Mouse (Mus musculus): ENCODE data around the gene Smad6. TPM values are rescaled to one million over a fixed set of nuclear protein-coding genes. Genes with fewer than 3 reads are reported as not detected.
A peak's percentile ranks its signal among the peaks of the same experiment; 100 is the strongest.

The Smad6 gene
- total RNA-seq, 4 experiments from 2014 or later, result 7.6 to 11.1 (median 8.6) TPM

GRCm38 (mm10) chr9:64021319-64021850, 474 bp downstream of the Smad6 start:
- no peak for DNase-seq

- no peak for DNase-seq
These were observed 1.1 kb downstream of the Smad6 start for GRCm38 (mm10) chr9:64020606-64021318.

GRCm38 (mm10) chr9:64020171-64020605, 1.7 kb downstream of the Smad6 start:
- no peak for DNase-seq

GRCm38 (mm10) chr9:64019036-64019886, 2.6 kb downstream of the Smad6 start:
- no peak for DNase-seq

- peak; percentile 50 for DNase-seq
These were observed 3.7 kb downstream of the Smad6 start for GRCm38 (mm10) chr9:64017861-64018793.

GRCm38 (mm10) chr9:64016648-64017400, 5.0 kb downstream of the Smad6 start:
- DNase-seq, result no peak

- DNase-seq, result no peak
These were observed 5.8 kb downstream of the Smad6 start for GRCm38 (mm10) chr9:64016092-64016491.

- no peak for DNase-seq
These were observed 7.1 kb downstream of the Smad6 start for GRCm38 (mm10) chr9:64014801-64015200.

- no peak for DNase-seq
These were observed 10.5 kb downstream of the Smad6 start for GRCm38 (mm10) chr9:64011356-64011755.

- no peak for DNase-seq
These were observed 18.9 kb downstream of the Smad6 start for GRCm38 (mm10) chr9:64002981-64003380.

GRCm38 (mm10) chr9:64001081-64001480, 20.8 kb downstream of the Smad6 start:
- DNase-seq, result no peak

- DNase-seq, result no peak
These were observed 21.8 kb downstream of the Smad6 start for GRCm38 (mm10) chr9:64000085-64000484.

- no peak for DNase-seq
These were observed 22.7 kb downstream of the Smad6 start for GRCm38 (mm10) chr9:63999194-63999593.

- no peak for DNase-seq
These were observed 23.8 kb downstream of the Smad6 start for GRCm38 (mm10) chr9:63998026-63998425.

- DNase-seq, result no peak
These were observed 24.4 kb downstream of the Smad6 start for GRCm38 (mm10) chr9:63997439-63997838.

- DNase-seq, result no peak
These were observed 28.6 kb downstream of the Smad6 start for GRCm38 (mm10) chr9:63993256-63993655.

- DNase-seq, result no peak
These were observed 29.1 kb downstream of the Smad6 start for GRCm38 (mm10) chr9:63992761-63993160.

- DNase-seq, result no peak
These were observed 30.7 kb downstream of the Smad6 start for GRCm38 (mm10) chr9:63991193-63991592.

GRCm38 (mm10) chr9:63989641-63990040, 32.2 kb downstream of the Smad6 start:
- no peak for DNase-seq

- DNase-seq, result no peak
These were observed 32.6 kb downstream of the Smad6 start for GRCm38 (mm10) chr9:63989214-63989613.

- no peak for DNase-seq
These were observed 36.7 kb downstream of the Smad6 start for GRCm38 (mm10) chr9:63985125-63985524.

Data from adrenal gland, adult 8-10 months (tissue).